Mouse (Mus musculus) hindbrain, embryonic 15.5 days (tissue): ENCODE data around the gene Baz2b. TPM values are rescaled to one million over a fixed set of nuclear protein-coding genes. Genes with fewer than 3 reads are reported as not detected.
"Not testable (repeated sequence)": the region's sequence is repeated elsewhere in the genome, so short reads cannot be mapped to it uniquely, and the experiment has no call there.

Source experiments
- ATAC-seq: fragments of 200-750 bp; cut with Nextera tagmentation; 2 replicates; pipeline ENCODE4 v1.8.0; 2017; ENCODE audit warnings: low read depth, moderate number of reproducible peaks, moderate TSS enrichment; ENCODE audit not compliant: low FRiP score
- H3K27ac ChIP-seq: fragments of 300-500 bp; sonication (generic); replicated peaks from 2 replicates; pipeline ENCODE4 v1.5.1; 2015; ENCODE audit warnings: mild to moderate bottlenecking, inconsistent platforms
- H3K27me3 ChIP-seq: fragments of 300-500 bp; sonication (generic); 2 replicates; pipeline ENCODE4 v1.6.1; 2015; ENCODE audit warnings: control low read depth, inconsistent platforms
- H3K36me3 ChIP-seq: fragments of 300-500 bp; sonication (generic); 2 replicates; pipeline ENCODE4 v1.6.1; 2015; ENCODE audit warnings: control low read depth, inconsistent platforms
- H3K4me1 ChIP-seq: fragments of 300-500 bp; sonication (generic); replicated peaks from 2 replicates; pipeline ENCODE4 v1.6.1; 2015; ENCODE audit warnings: control low read depth, inconsistent platforms
- H3K4me2 ChIP-seq: fragments of 300-500 bp; sonication (generic); 2 replicates; pipeline ENCODE4 v1.6.1; 2015; ENCODE audit warnings: moderate library complexity, mild to moderate bottlenecking, inconsistent platforms
- H3K4me3 ChIP-seq: fragments of 300-500 bp; sonication (generic); 2 replicates; pipeline ENCODE4 v1.5.1; 2015; ENCODE audit warnings: mild to moderate bottlenecking, inconsistent platforms
- H3K9ac ChIP-seq: fragments of 300-500 bp; sonication (generic); 2 replicates; pipeline ENCODE4 v1.6.1; 2015; ENCODE audit warnings: inconsistent platforms
- H3K9me3 ChIP-seq: fragments of 300-500 bp; sonication (generic); 2 replicates; pipeline ENCODE4 v1.6.1; 2016; ENCODE audit warnings: control low read depth, inconsistent platforms
- WGBS: fragments of 180-500 bp; shearing (Covaris S2); methylation state at CpG from one replicate; pipeline ENCODE4 v1.1.7; 2015; 5-methylcytosine and 5-hydroxymethylcytosine counted together
- polyA plus RNA-seq: library from polyadenylated mRNA; unstranded; fragments of >200 nt; fragmentation: Nextera tagmentation; extraction: Ambion mirVana; gene quantifications from 2 replicates; pipeline ENCODE4 v1.2.1, GENCODE M21; 2015

The Baz2b gene
- polyA plus RNA-seq, 1 experiment from 2014 or later = 74.7 TPM

- no peaks in the 10 kb centered on the region for H3K36me3 ChIP-seq
- WGBS = 66% methylated on average over 4 of the region's 4 CpGs
- no peak for ATAC-seq
- H3K9me3 ChIP-seq = no peaks in the 10 kb centered on the region
- no peak overlapping the region for H3K27ac ChIP-seq
- no peak overlapping the region for H3K4me3 ChIP-seq
- H3K4me2 ChIP-seq = no peak overlapping the region
- peaks cover 22% of the 10 kb centered on the region for H3K4me1 ChIP-seq
- no peaks in the 10 kb centered on the region for H3K27me3 ChIP-seq
- H3K9ac ChIP-seq = no peak overlapping the region
Measured at GRCm38 (mm10) chr2:60080831-60081230, 128.8 kb downstream of the Baz2b start.

- Histone ChIP-seq H3K9ac (no peak overlapping the region), H3K36me3 (no peaks in the 10 kb centered on the region), H3K27me3 (no peaks in the 10 kb centered on the region), H3K4me3 (no peak overlapping the region), H3K27ac (peak overlapping the region; percentile 38; the same call in 1 of the 2 replicates), H3K9me3 (no peaks in the 10 kb centered on the region), H3K4me1 (peaks cover 12% of the 10 kb centered on the region), H3K4me2 (no peak overlapping the region)
- ATAC-seq = no peak
- WGBS = 48% methylated on average over 9 of the region's 9 CpGs
Measured at GRCm38 (mm10) chr2:60077631-60078030, 132.0 kb downstream of the Baz2b start.

DNA sequence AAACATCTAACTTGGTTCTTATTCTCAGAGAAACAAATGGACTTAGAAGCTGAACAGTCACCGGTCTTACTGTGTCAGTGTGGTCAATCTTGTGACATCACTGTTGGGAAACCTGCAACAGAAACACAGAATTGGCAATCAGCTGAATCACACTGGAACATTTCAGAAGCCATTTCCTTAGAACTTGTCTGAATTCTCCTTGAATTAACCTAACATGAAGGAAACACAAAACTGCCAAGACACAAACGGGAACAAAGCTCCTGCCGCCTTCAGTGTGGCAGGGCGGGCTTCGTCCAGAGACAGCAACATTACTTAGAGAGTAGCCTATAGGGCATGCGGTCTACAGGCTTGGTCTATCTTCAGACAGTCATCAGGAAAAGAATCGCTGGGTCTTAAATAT, 132.8 kb downstream of the Baz2b start:
- no peaks in the 10 kb centered on the region for H3K9me3 ChIP-seq
- H3K27me3 ChIP-seq = no peaks in the 10 kb centered on the region
- H3K36me3 ChIP-seq = no peaks in the 10 kb centered on the region
- WGBS = 42% methylated on average over 7 of the region's 7 CpGs
- peaks cover 12% of the 10 kb centered on the region for H3K4me1 ChIP-seq
- H3K4me3 ChIP-seq = no peak overlapping the region
- H3K4me2 ChIP-seq = no peak overlapping the region
- no peak overlapping the region for H3K27ac ChIP-seq
- ATAC-seq = no peak
- H3K9ac ChIP-seq = no peak overlapping the region

GRCm38 (mm10) chr2:60076025-60076424, 133.6 kb downstream of the Baz2b start:
- 6% methylated on average over 1 of the region's 1 CpGs for WGBS
- no peak for ATAC-seq

DNA sequence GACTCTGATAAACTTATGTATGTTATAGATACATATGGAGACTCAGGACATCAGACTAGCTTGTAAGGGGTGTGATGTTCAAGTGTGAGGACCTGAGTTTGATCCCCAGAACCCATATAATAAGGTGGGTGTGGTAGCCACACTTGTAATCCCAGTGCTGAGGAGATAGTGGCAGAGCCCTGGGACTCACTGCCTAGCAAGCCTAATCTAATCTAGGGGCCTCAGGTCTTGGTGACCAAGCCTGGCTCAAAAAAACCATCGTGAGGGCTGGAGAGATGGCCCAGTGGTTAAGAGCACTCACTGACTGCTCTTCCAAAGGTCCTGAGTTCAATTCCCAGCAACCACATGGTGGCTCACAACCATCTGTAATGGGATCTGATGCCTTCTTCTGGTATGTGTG, 135.8 kb downstream of the Baz2b start:
- ATAC-seq, H3K36me3 ChIP-seq, H3K27ac ChIP-seq, H3K4me3 ChIP-seq, H3K27me3 ChIP-seq, H3K4me2 ChIP-seq, H3K9me3 ChIP-seq, H3K9ac ChIP-seq: not testable (repeated sequence)
- 97% methylated on average over 1 of the region's 1 CpGs for WGBS
- H3K4me1 ChIP-seq = peaks cover 12% of the 10 kb centered on the region

More at GRCm38 (mm10) chr2:60076025-60076424, 133.6 kb downstream of the Baz2b start:
- Histone ChIP-seq H3K4me3 (no peak overlapping the region), H3K36me3 (no peaks in the 10 kb centered on the region), H3K9ac (no peak overlapping the region), H3K27me3 (no peaks in the 10 kb centered on the region), H3K4me2 (no peak overlapping the region), H3K9me3 (no peaks in the 10 kb centered on the region), H3K4me1 (peaks cover 12% of the 10 kb centered on the region), H3K27ac (no peak overlapping the region)

- Histone ChIP-seq H3K27ac (no peak overlapping the region), H3K9ac (no peak overlapping the region), H3K4me2 (no peak overlapping the region), H3K4me1 (0 out of 2 replicates have a peak, but pooled peaks cover 6% of the 10 kb centered on the region), H3K4me3 (no peak overlapping the region), H3K36me3 (no peaks in the 10 kb centered on the region), H3K27me3 (no peaks in the 10 kb centered on the region), H3K9me3 (no peaks in the 10 kb centered on the region)
- ATAC-seq = no peak
- 64% methylated on average over 8 of the region's 8 CpGs for WGBS
Measured at GRCm38 (mm10) chr2:60071813-60072212, 137.8 kb downstream of the Baz2b start.

GRCm38 (mm10) chr2:60070938-60071337, 138.7 kb downstream of the Baz2b start:
- no peak overlapping the region for H3K4me3 ChIP-seq
- no peak overlapping the region for H3K4me2 ChIP-seq
- H3K4me1 ChIP-seq = 0 out of 2 replicates have a peak, but pooled peaks cover 4% of the 10 kb centered on the region
- no peak for ATAC-seq
- H3K27me3 ChIP-seq = no peaks in the 10 kb centered on the region
- 68% methylated on average over 5 of the region's 5 CpGs for WGBS
- H3K36me3 ChIP-seq = no peaks in the 10 kb centered on the region
- no peak overlapping the region for H3K9ac ChIP-seq
- H3K9me3 ChIP-seq = no peaks in the 10 kb centered on the region
- H3K27ac ChIP-seq = no peak overlapping the region

DNA sequence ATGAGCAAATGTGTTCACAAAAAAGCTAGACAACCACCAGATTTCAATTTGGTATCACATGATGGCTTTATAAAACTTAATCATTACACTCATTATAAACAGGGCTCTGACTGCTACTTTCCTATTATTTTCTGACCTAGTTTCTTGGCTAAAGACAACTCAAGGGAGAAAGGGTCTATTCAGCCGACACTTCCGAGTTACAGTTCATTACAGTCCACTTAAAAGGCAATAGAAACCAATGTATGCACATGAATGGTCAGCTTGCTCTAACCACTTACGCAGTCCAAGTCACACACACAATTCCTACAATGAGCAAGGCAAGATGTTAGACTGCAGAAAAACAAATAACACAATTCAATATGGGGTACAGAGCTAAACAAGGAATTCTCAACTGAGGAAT, 141.2 kb downstream of the Baz2b start:
- Histone ChIP-seq H3K4me2 (no peak overlapping the region), H3K36me3 (no peaks in the 10 kb centered on the region), H3K9me3 (no peaks in the 10 kb centered on the region), H3K4me1 (0 out of 2 replicates have a peak, but pooled peaks cover 4% of the 10 kb centered on the region), H3K4me3 (no peak overlapping the region), H3K27me3 (no peaks in the 10 kb centered on the region), H3K9ac (no peak overlapping the region), H3K27ac (no peak overlapping the region)
- WGBS = 59% methylated on average over 3 of the region's 3 CpGs
- ATAC-seq = no peak

DNA sequence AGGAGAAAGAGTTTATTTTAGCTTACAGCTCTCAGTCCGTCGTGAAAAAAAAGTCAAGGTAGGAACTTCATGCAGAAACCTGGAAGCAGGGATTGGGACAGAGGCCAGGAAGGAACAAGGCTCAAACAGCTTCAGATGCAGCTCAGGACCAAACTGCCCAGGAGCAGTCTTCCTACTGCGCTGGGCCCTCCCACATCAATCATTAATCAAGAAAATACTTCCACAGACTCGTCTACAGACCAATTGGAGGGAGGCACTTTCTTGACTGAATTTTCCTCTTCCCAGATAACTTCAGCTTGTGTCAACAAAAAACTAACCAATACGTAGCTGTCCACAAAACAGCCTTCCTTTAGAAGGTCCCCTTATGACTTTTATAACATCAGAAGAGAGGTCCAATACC, 144.2 kb downstream of the Baz2b start:
- Histone ChIP-seq H3K27ac (no peak overlapping the region), H3K27me3 (no peaks in the 10 kb centered on the region), H3K4me3 (no peak overlapping the region), H3K36me3 (no peaks in the 10 kb centered on the region), H3K9me3 (no peaks in the 10 kb centered on the region), H3K9ac (no peak overlapping the region), H3K4me2 (no peak overlapping the region), H3K4me1 (0 out of 2 replicates have a peak, but pooled peaks cover 4% of the 10 kb centered on the region)
- no peak for ATAC-seq
- WGBS = 92% methylated on average over 5 of the region's 5 CpGs

GRCm38 (mm10) chr2:60060185-60060775, 149.4 kb downstream of the Baz2b start:
- Histone ChIP-seq H3K4me2 (no peak overlapping the region), H3K9me3 (no peaks in the 10 kb centered on the region), H3K4me3 (no peak overlapping the region), H3K36me3 (no peaks in the 10 kb centered on the region), H3K9ac (no peak overlapping the region), H3K27me3 (no peaks in the 10 kb centered on the region), H3K27ac (no peak overlapping the region), H3K4me1 (peaks cover 6% of the 10 kb centered on the region; the same call in 1 of the 2 replicates)
- WGBS = 94% methylated on average over 1 of the region's 1 CpGs
- ATAC-seq = no peak

DNA sequence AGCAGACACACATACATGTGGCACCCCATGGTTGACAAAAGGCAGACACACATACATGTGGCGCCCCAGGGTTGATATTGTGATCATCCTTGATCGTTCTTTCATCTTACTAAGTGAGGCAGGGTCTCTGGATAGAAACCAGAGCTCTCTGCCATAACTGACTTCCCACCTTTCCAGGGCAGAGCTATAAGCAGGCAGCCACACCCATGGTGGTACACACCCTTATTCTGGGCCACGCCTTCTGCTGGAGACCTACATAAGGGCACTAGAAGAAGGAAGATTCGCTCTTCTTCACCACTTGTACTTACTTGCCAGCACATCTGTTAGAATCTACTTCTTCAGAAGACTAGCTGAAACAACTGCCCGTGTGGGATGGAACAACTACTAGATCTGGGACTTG, 150.3 kb downstream of the Baz2b start:
- no peaks in the 10 kb centered on the region for H3K9me3 ChIP-seq
- no peaks in the 10 kb centered on the region for H3K27me3 ChIP-seq
- peaks cover 6% of the 10 kb centered on the region; the same call in 1 of the 2 replicates for H3K4me1 ChIP-seq
- ATAC-seq = no peak
- H3K4me3 ChIP-seq = no peak overlapping the region
- no peak overlapping the region for H3K27ac ChIP-seq
- H3K4me2 ChIP-seq = no peak overlapping the region
- H3K36me3 ChIP-seq = no peaks in the 10 kb centered on the region
- 95% methylated on average over 5 of the region's 5 CpGs for WGBS
- H3K9ac ChIP-seq = no peak overlapping the region

DNA sequence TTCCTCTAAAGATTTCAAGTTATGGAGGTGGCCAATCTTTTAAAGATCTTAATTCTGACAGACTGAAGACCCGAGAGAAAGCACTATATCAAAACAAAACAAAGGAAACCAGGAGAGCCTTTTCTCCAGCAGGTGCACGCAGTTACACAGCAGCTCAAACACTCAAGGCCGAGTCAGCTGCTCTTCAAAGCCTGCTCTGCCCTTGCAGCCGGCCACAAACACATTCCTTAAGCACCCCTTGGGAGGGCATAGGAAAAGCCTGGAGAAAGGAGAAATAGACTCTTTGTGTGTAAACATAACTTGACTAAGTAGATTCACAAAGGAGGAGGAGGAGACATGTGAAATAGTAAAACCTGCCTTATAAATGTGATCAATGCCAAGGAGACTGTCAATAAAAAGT, 153.6 kb downstream of the Baz2b start:
- no peak for ATAC-seq
- no peak overlapping the region for H3K27ac ChIP-seq
- WGBS = 29% methylated on average over 4 of the region's 4 CpGs
- no peaks in the 10 kb centered on the region for H3K9me3 ChIP-seq
- H3K36me3 ChIP-seq = no peaks in the 10 kb centered on the region
- no peak overlapping the region for H3K4me2 ChIP-seq
- H3K4me3 ChIP-seq = no peak overlapping the region
- no peaks in the 10 kb centered on the region for H3K27me3 ChIP-seq
- no peak overlapping the region for H3K9ac ChIP-seq
- peaks cover 10% of the 10 kb centered on the region for H3K4me1 ChIP-seq
